ENCODE assay signal across 21 mouse cellular contexts in the genomic region with DNA sequence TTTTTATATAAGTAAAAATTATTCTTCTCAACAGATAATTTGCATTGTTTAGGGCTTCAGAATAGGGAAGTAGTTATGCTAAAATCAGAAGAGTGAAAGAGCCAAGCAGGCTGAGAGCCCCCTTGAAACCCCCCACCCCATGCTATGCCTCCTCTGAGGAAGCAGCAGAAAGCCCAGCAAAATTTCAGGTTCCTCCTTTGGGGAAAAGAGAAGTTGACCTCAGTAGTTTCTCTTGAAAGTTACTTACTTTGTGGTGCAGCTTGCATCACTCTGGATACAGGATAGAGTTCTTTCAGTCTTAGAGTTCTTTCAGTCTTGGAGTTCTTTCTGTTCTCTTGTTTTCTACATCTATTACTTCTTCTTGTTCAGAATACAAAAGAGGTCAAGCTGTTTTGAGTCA. TPM values are rescaled to one million over a fixed set of nuclear protein-coding genes. Genes with fewer than 3 reads are reported as not detected.
DNase-seq lines count a peak whose midpoint lies in the region; ATAC-seq and TF ChIP-seq lines count a peak whose summit lies in the region.
"Not testable (repeated sequence)": the region's sequence is repeated elsewhere in the genome, so short reads cannot be mapped to it uniquely, and the experiment has no call there.
"Had no signal": no experiment of that assay in that cellular context is flagged by ENCODE, and none has a peak within 500 bp of the region (broad histone marks: within the 10 kb centered on the region; RNA-seq: fewer than 3 reads in every experiment).

No protein-coding gene starts in this region.

- not testable (repeated sequence) for H3K9ac ChIP-seq in liver, embryonic 16.5 days (ENCODE audit: low read depth, low read length)

- peak; percentile 1 for DNase-seq in ZHBTc4 (ENCODE audit: low read depth, low spot score)
- DNase-seq in gastrocnemius, adult 2 months: peak; percentile 11
- peak; percentile 7 for DNase-seq in lung, postnatal 14 days
- DNase-seq in spleen, adult 18-20 months: peak; percentile 25 to 41

- intact Hi-C loops in gastrocnemius, adult 2 months (cut with DNase I): not testable (repeated sequence)

- peak; percentile 48 to 66; a peak in 3 of 4 replicates for ATAC-seq in hematopoietic stem cell, adult 5-6 weeks (replicated peaks in 1 of 2; ENCODE audit: insufficient read depth in 1 of 2, low FRiP score in 2 of 2, low TSS enrichment in 1 of 2, low read depth in 1 of 2, poor library complexity in 2 of 2, severe bottlenecking in 2 of 2)
- 0 out of 2 replicates have a peak, but pooled peaks have one; percentile 27 for ATAC-seq in liver, embryonic 16.5 days (ENCODE audit: low read depth)
- ATAC-seq in megakaryocyte progenitor cell, adult 5-6 weeks (replicated peaks; ENCODE audit: poor library complexity): peak; percentile 79

- not testable (repeated sequence) for H3K27ac ChIP-seq in gastrocnemius, adult 2 months; liver, embryonic 16.5 days (ENCODE audit: low read length)

- H3K36me3 ChIP-seq in liver, embryonic 16.5 days (ENCODE audit: control insufficient read depth, insufficient read depth): not testable (repeated sequence)

- H3K4me1 ChIP-seq in liver, embryonic 16.5 days (ENCODE audit: control insufficient read depth, low read depth, low read length): not testable (repeated sequence)

- not testable (repeated sequence) for H3K4me2 ChIP-seq in liver, embryonic 16.5 days (ENCODE audit: low read depth, low read length)

- not testable (repeated sequence) for TF ChIP-seq CTCF in gastrocnemius, adult 2 months (IDR thresholded peaks at IDR 0.05)

- H3K27me3 ChIP-seq in liver, embryonic 16.5 days (ENCODE audit: control insufficient read depth, insufficient read depth, low read depth, low read length): not testable (repeated sequence)

- H3K9me3 ChIP-seq in liver, embryonic 16.5 days (replicated peaks; ENCODE audit: control insufficient read depth, low read length): not testable (repeated sequence)

- not testable (repeated sequence) for H3K4me3 ChIP-seq in gastrocnemius, adult 2 months; liver, embryonic 16.5 days (ENCODE audit: low read depth, low read length)

RNA-seq across cellular contexts. Expression of a gene that starts 3.5 kb away (rescaled TPM):
- not detected for total RNA-seq in gastrocnemius, adult 2 months (2021)
- not detected in 2 replicates for total RNA-seq in hematopoietic stem cell, adult 5-6 weeks (2017)
- polyA plus RNA-seq in liver, embryonic 16.5 days (2015; fragmentation: Nextera tagmentation; extraction: Ambion mirVana): 0.47 TPM in 1 of 2 replicates, not detected in the other
- 0.42 and 0.64 TPM in 2 replicates for total RNA-seq in megakaryocyte progenitor cell, adult 5-6 weeks (2015)
- total RNA-seq in megakaryocyte progenitor cell, adult 5-6 weeks (2017): not detected in 2 replicates
- total RNA-seq: heart, postnatal 10 days; layer of hippocampus, postnatal 25 days; left cerebral cortex, postnatal 36 days; midbrain, postnatal 0 days had no signal
- polyA plus RNA-seq: embryonic facial prominence, embryonic 11.5 days; forebrain, embryonic 13.5 days; heart, embryonic 13.5 days; hindbrain, embryonic 10.5 days; hindbrain, embryonic 15.5 days; kidney, embryonic 16.5 days; limb, embryonic 13.5 days; midbrain, embryonic 12.5 days; midbrain, postnatal 0 days; neural tube, embryonic 14.5 days; Patski had no signal

Comparison
In these comparisons a context has a peak if more than half of its experiments do, and no peak if none do; other contexts are left out.
1. ATAC-seq: peak in every context shown above with its lines; median percentile 79 in megakaryocyte progenitor cell, adult 5-6 weeks; 57 in hematopoietic stem cell, adult 5-6 weeks; 27 in liver, embryonic 16.5 days.